In the genomic region with DNA sequence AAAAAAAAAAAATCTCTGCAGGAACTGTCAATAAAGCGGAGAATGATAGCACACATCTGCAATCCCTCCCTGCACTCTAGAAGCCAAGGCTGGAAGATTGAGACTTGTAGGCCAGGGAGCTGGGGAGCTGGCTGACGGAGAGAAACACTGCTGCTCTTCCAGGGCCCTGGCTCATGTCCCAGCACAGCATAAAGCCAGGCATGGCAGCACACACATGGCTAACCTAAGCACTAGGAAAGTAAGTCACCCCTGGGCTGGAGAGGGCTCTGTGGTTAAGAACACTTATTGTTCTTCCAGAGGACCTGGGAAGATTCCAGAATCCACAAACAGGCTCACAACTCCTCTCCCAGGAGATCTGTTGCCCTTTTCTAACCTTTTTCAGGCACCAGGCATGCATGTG, we compare ENCODE assay signal across 9 mouse cellular contexts. TPM values are rescaled to one million over a fixed set of nuclear protein-coding genes. Genes with fewer than 3 reads are reported as not detected.
DNase-seq lines count a peak whose midpoint lies in the region; ATAC-seq lines count a peak whose summit lies in the region.
"Had no signal": no experiment of that assay in that cellular context is flagged by ENCODE, and none has a peak within 500 bp of the region (broad histone marks: within the 10 kb centered on the region; RNA-seq: fewer than 3 reads in every experiment).

No protein-coding gene starts in this region.

- 0 out of 2 replicates have a peak, but pooled peaks have one; percentile 49 for ATAC-seq in midbrain, embryonic 13.5 days
- no peak for ATAC-seq in megakaryocyte progenitor cell, adult 5-6 weeks (replicated peaks; ENCODE audit: poor library complexity)

- H3K9ac ChIP-seq in midbrain, embryonic 13.5 days (replicated peaks): no peak overlapping the region

- peaks cover 24% of the 10 kb centered on the region for H3K36me3 ChIP-seq in midbrain, embryonic 13.5 days
- peaks cover 23% of the 10 kb centered on the region for H3K36me3 ChIP-seq in midbrain, embryonic 10.5 days
- H3K36me3 ChIP-seq in macrophage (ENCODE audit: inconsistent target): no peaks in the 10 kb centered on the region

- no peaks in the 10 kb centered on the region for H3K27me3 ChIP-seq in midbrain, embryonic 13.5 days
- no peaks in the 10 kb centered on the region for H3K27me3 ChIP-seq in midbrain, embryonic 10.5 days (ENCODE audit: low read depth, poor library complexity, severe bottlenecking)

- intact Hi-C loops in heart, postnatal 14 days (cut with DNase I): no loop called here

- no peak overlapping the region for H3K4me2 ChIP-seq in midbrain, embryonic 13.5 days (replicated peaks)

- H3K4me3 ChIP-seq in midbrain, embryonic 13.5 days (replicated peaks): no peak overlapping the region
- no peak overlapping the region for H3K4me3 ChIP-seq in midbrain, embryonic 10.5 days
- no peak overlapping the region for H3K4me3 ChIP-seq in macrophage (ENCODE audit: inconsistent target)

- DNase-seq in adrenal gland, adult 2 months: peak; percentile 49
- DNase-seq in adrenal gland, adult 18-20 months (ENCODE audit: low spot score in 2 of 2): no peak
- no peak for DNase-seq in midbrain, embryonic 10.5 days (ENCODE audit: low spot score)
- DNase-seq in heart, postnatal 14 days: peak; percentile 70
- no peak for DNase-seq in c-Kit-positive CD71-positive TER-119-positive erythroid progenitor cells, embryonic 14.5 days (ENCODE audit: low spot score)

- H3K79me2 ChIP-seq in macrophage (ENCODE audit: inconsistent target): no peaks in the 10 kb centered on the region

- no peaks in the 10 kb centered on the region for H3K9me3 ChIP-seq in midbrain, embryonic 13.5 days
- no peaks in the 10 kb centered on the region for H3K9me3 ChIP-seq in midbrain, embryonic 10.5 days (replicated peaks)

- H3K4me1 ChIP-seq in midbrain, embryonic 13.5 days (replicated peaks): 0 out of 2 replicates have a peak, but pooled peaks cover 6% of the 10 kb centered on the region
- peaks cover 16% of the 10 kb centered on the region for H3K4me1 ChIP-seq in midbrain, embryonic 10.5 days

- 82% methylated on average over 2 of the region's 2 CpGs for WGBS in midbrain, embryonic 13.5 days
- WGBS in midbrain, embryonic 10.5 days: 93% methylated on average over 2 of the region's 2 CpGs
- 81% methylated on average over 2 of the region's 2 CpGs for WGBS in macrophage (ENCODE audit: missing documents)

- peak overlapping the region; percentile 51 for H3K27ac ChIP-seq in midbrain, embryonic 13.5 days
- H3K27ac ChIP-seq in midbrain, embryonic 10.5 days (replicated peaks): no peak overlapping the region
- H3K27ac ChIP-seq in macrophage: peak overlapping the region; percentile 83

RNA-seq across cellular contexts. Expression of gene Pgd, which starts 6.1 kb away (rescaled TPM):
- 100 to 1,000 TPM; 225 to 340 TPM for total RNA-seq in adrenal gland, adult 2 months (2021)
- polyA plus RNA-seq in adrenal gland, adult 2 months (2012; rRNA removed): 201 and 255 TPM in 2 replicates
- 100 to 1,000 TPM; 330 to 533 TPM for total RNA-seq in adrenal gland, adult 18-20 months (2021)
- 116 and 118 TPM in 2 replicates for polyA plus RNA-seq in midbrain, embryonic 13.5 days (2015; fragmentation: Nextera tagmentation; extraction: Ambion mirVana)
- 168 TPM in 2 replicates for polyA plus RNA-seq in midbrain, embryonic 10.5 days (2016; fragmentation: Nextera tagmentation; extraction: Ambion mirVana)
- total RNA-seq in heart, postnatal 14 days (2021): 10 to 100 TPM; 44.8 to 45.1 TPM
- total RNA-seq in macrophage (2018; cell fraction: chromatin; rRNA removed): 100 to 1,000 TPM; 106 to 393 (median 257) TPM
- total RNA-seq in macrophage (2018; cell fraction: cytosol; rRNA removed): 100 to 1,000 TPM; 144 to 253 (median 208) TPM
- total RNA-seq in macrophage (2018; cell fraction: nucleus; rRNA removed): 100 to 1,000 TPM; 116 to 388 (median 186) TPM
- 322 to 419 TPM (median 328 TPM) in 3 replicates for polyA plus RNA-seq in macrophage (2018)
- total RNA-seq in megakaryocyte progenitor cell, adult 5-6 weeks (2015): 128 and 132 TPM in 2 replicates
- 115 and 133 TPM in 2 replicates for total RNA-seq in megakaryocyte progenitor cell, adult 5-6 weeks (2017)

RNA-seq across cellular contexts. Expression of gene Cenps, which starts 35.2 kb away (rescaled TPM):
- 10 to 100 TPM; 11.5 to 13.0 TPM for total RNA-seq in adrenal gland, adult 2 months (2021)
- polyA plus RNA-seq in adrenal gland, adult 2 months (2012; rRNA removed): 0.35 and 2.7 TPM in 2 replicates
- total RNA-seq in adrenal gland, adult 18-20 months (2021): 10 to 100 TPM in 1 of 2 experiments, 1 to 10 TPM in 1; 9.9 to 10.2 TPM
- polyA plus RNA-seq in midbrain, embryonic 13.5 days (2015; fragmentation: Nextera tagmentation; extraction: Ambion mirVana): 22.9 and 24.6 TPM in 2 replicates
- polyA plus RNA-seq in midbrain, embryonic 10.5 days (2016; fragmentation: Nextera tagmentation; extraction: Ambion mirVana): 59.4 and 72.8 TPM in 2 replicates
- 1 to 10 TPM; 9.2 to 9.3 TPM for total RNA-seq in heart, postnatal 14 days (2021)
- 1 to 10 TPM in 11 of 26 experiments, under 1 TPM in 1, not detected in 14; 0.85 to 5.5 (median 2.6) TPM for total RNA-seq in macrophage (2018; cell fraction: chromatin; rRNA removed)
- total RNA-seq in macrophage (2018; cell fraction: cytosol; rRNA removed): 1 to 10 TPM in 19 of 26 experiments, under 1 TPM in 7; 0.58 to 2.8 (median 1.4) TPM
- 1 to 10 TPM in 6 of 26 experiments, under 1 TPM in 5, not detected in 15; 0.47 to 9.3 (median 1.0) TPM for total RNA-seq in macrophage (2018; cell fraction: nucleus; rRNA removed)
- polyA plus RNA-seq in macrophage (2018): 1.6 to 10.9 TPM (median 3.6 TPM) in 3 replicates
- total RNA-seq in megakaryocyte progenitor cell, adult 5-6 weeks (2015): 19.3 and 23.2 TPM in 2 replicates
- 26.0 and 35.2 TPM in 2 replicates for total RNA-seq in megakaryocyte progenitor cell, adult 5-6 weeks (2017)

RNA-seq across cellular contexts. Expression of gene Cort, which starts 46.1 kb away (rescaled TPM):
- total RNA-seq in adrenal gland, adult 2 months (2021): 1 to 10 TPM; 1.2 TPM
- polyA plus RNA-seq in adrenal gland, adult 2 months (2012; rRNA removed): not detected in 2 replicates
- 1 to 10 TPM in 1 of 2 experiments, under 1 TPM in 1; 0.80 to 1.5 TPM for total RNA-seq in adrenal gland, adult 18-20 months (2021)
- polyA plus RNA-seq in midbrain, embryonic 13.5 days (2015; fragmentation: Nextera tagmentation; extraction: Ambion mirVana): 0.42 and 0.53 TPM in 2 replicates
- polyA plus RNA-seq in midbrain, embryonic 10.5 days (2016; fragmentation: Nextera tagmentation; extraction: Ambion mirVana): 0.19 and 0.42 TPM in 2 replicates
- total RNA-seq in heart, postnatal 14 days (2021): under 1 TPM; 0.59 to 0.88 TPM
- 1 to 10 TPM in 1 of 26 experiments, not detected in 25; 1.1 TPM for total RNA-seq in macrophage (2018; cell fraction: chromatin; rRNA removed)
- not detected for total RNA-seq in macrophage (2018; cell fraction: cytosol; rRNA removed)
- total RNA-seq in macrophage (2018; cell fraction: nucleus; rRNA removed): 1 to 10 TPM in 1 of 26 experiments, not detected in 25; 1.3 TPM
- not detected in 3 replicates for polyA plus RNA-seq in macrophage (2018)
- total RNA-seq in megakaryocyte progenitor cell, adult 5-6 weeks (2015): 0.72 TPM in 1 of 2 replicates, not detected in the other
- 1.4 TPM in 1 of 2 replicates, not detected in the other for total RNA-seq in megakaryocyte progenitor cell, adult 5-6 weeks (2017)
- polyA plus RNA-seq: embryonic facial prominence, embryonic 11.5 days had no signal

Comparison
In these comparisons a context has a peak if more than half of its experiments do, and no peak if none do; other contexts are left out.
1. DNase-seq: peak in adrenal gland, adult 2 months (single experiment) and heart, postnatal 14 days (2 of 2); none in adrenal gland, adult 18-20 months (0 of 2), midbrain, embryonic 10.5 days (single experiment) and c-Kit-positive CD71-positive TER-119-positive erythroid progenitor cells, embryonic 14.5 days (single experiment).